Mouse (Mus musculus) limb, embryonic 12.5 days (tissue): ENCODE results near the gene Glg1. TPM values are rescaled to one million over a fixed set of nuclear protein-coding genes. Genes with fewer than 3 reads are reported as not detected.
"Not testable (repeated sequence)": the region's sequence is repeated elsewhere in the genome, so short reads cannot be mapped to it uniquely, and the experiment has no call there.

ENCODE experiments used
- ATAC-seq: fragments of 200-750 bp; cut with Nextera tagmentation; 2 replicates; pipeline ENCODE4 v1.8.0; 2017; ENCODE audit warnings: low read depth, moderate TSS enrichment; ENCODE audit not compliant: insufficient number of reproducible peaks, insufficient read depth, low FRiP score, low TSS enrichment
- H3K27ac ChIP-seq: fragments of 300-500 bp; sonication (generic); 2 replicates; pipeline ENCODE4 v1.5.1; 2016; ENCODE audit warnings: mild to moderate bottlenecking, moderate library complexity
- H3K27me3 ChIP-seq: fragments of 300-500 bp; sonication (generic); 2 replicates; pipeline ENCODE4 v1.6.1; 2016; ENCODE audit warnings: mild to moderate bottlenecking, moderate library complexity
- H3K36me3 ChIP-seq: fragments of 300-500 bp; sonication (generic); 2 replicates; pipeline ENCODE4 v1.6.1; 2016; ENCODE audit warnings: mild to moderate bottlenecking, moderate library complexity
- H3K4me1 ChIP-seq: fragments of 300-500 bp; sonication (generic); replicated peaks from 2 replicates; pipeline ENCODE4 v1.6.1; 2016
- H3K4me2 ChIP-seq: fragments of 300-500 bp; sonication (generic); 2 replicates; pipeline ENCODE4 v1.6.1; 2016; ENCODE audit warnings: mild to moderate bottlenecking, moderate library complexity
- H3K4me3 ChIP-seq: fragments of 300-500 bp; sonication (generic); replicated peaks from 2 replicates; pipeline ENCODE4 v1.5.1; 2016; ENCODE audit warnings: mild to moderate bottlenecking
- H3K9ac ChIP-seq: fragments of 300-500 bp; sonication (generic); replicated peaks from 2 replicates; pipeline ENCODE4 v1.6.1; 2016; ENCODE audit warnings: mild to moderate bottlenecking, moderate library complexity
- H3K9me3 ChIP-seq: fragments of 300-500 bp; sonication (generic); 2 replicates; pipeline ENCODE4 v1.6.1; 2016; ENCODE audit warnings: mild to moderate bottlenecking, moderate library complexity
- WGBS: fragments of 180-500 bp; shearing (Covaris S2); methylation state at CpG from one replicate; pipeline ENCODE4 v1.1.7; 2016; 5-methylcytosine and 5-hydroxymethylcytosine counted together
- polyA plus RNA-seq: library from polyadenylated mRNA; unstranded; fragments of >200 nt; fragmentation: Nextera tagmentation; extraction: Ambion mirVana; gene quantifications from 2 replicates; pipeline ENCODE4 v1.2.1, GENCODE M21; 2016

Glg1 gene
- polyA plus RNA-seq, 1 experiment from 2014 or later = 87.5 TPM

GRCm38 (mm10) chr8:111290586-111290985 is 31.6 kb upstream of the Glg1 start:
- H3K9me3 ChIP-seq = no peaks in the 10 kb centered on the region
- no peaks in the 10 kb centered on the region for H3K27me3 ChIP-seq
- H3K36me3 ChIP-seq = peaks cover 94% of the 10 kb centered on the region
- no peak overlapping the region for H3K9ac ChIP-seq
- H3K4me1 ChIP-seq = no peaks in the 10 kb centered on the region
- 95% methylated on average over 7 of the region's 7 CpGs for WGBS
- H3K4me2 ChIP-seq = no peak overlapping the region
- H3K4me3 ChIP-seq = no peak overlapping the region
- ATAC-seq = no peak
- H3K27ac ChIP-seq = no peak overlapping the region

GRCm38 (mm10) chr8:111285603-111286002 is 26.6 kb upstream of the Glg1 start:
- Histone ChIP-seq H3K27me3 (no peaks in the 10 kb centered on the region), H3K27ac (no peak overlapping the region), H3K4me2 (no peak overlapping the region), H3K36me3 (peaks cover 91% of the 10 kb centered on the region), H3K9ac (no peak overlapping the region), H3K9me3 (no peaks in the 10 kb centered on the region), H3K4me3 (no peak overlapping the region), H3K4me1 (no peaks in the 10 kb centered on the region)
- ATAC-seq = no peak
- 83% methylated on average over 4 of the region's 4 CpGs for WGBS

GRCm38 (mm10) chr8:111282093-111282492 is 23.1 kb upstream of the Glg1 start:
- Histone ChIP-seq H3K36me3 (peaks cover 92% of the 10 kb centered on the region), H3K27me3 (no peaks in the 10 kb centered on the region), H3K4me2 (no peak overlapping the region), H3K9me3 (no peaks in the 10 kb centered on the region), H3K9ac (no peak overlapping the region), H3K27ac (no peak overlapping the region), H3K4me3 (no peak overlapping the region), H3K4me1 (no peaks in the 10 kb centered on the region)
- no peak for ATAC-seq
- 88% methylated on average over 3 of the region's 3 CpGs for WGBS

- Histone ChIP-seq H3K4me2 (no peak overlapping the region), H3K4me1 (no peaks in the 10 kb centered on the region), H3K36me3 (peaks cover 24% of the 10 kb centered on the region), H3K27ac (no peak overlapping the region), H3K9ac (no peak overlapping the region), H3K27me3 (no peaks in the 10 kb centered on the region), H3K4me3 (no peak overlapping the region), H3K9me3 (no peaks in the 10 kb centered on the region)
- ATAC-seq = no peak
- 60% methylated on average over 2 of the region's 2 CpGs for WGBS
These were observed 9.3 kb upstream of the Glg1 start for GRCm38 (mm10) chr8:111268277-111268676.

GRCm38 (mm10) chr8:111266161-111266560 is 7.1 kb upstream of the Glg1 start:
- not testable (repeated sequence) for ATAC-seq, H3K4me1 ChIP-seq, H3K9ac ChIP-seq, H3K4me2 ChIP-seq, H3K9me3 ChIP-seq, H3K27ac ChIP-seq, H3K4me3 ChIP-seq, H3K27me3 ChIP-seq
- 73% methylated on average over 7 of the region's 7 CpGs for WGBS
- H3K36me3 ChIP-seq = peaks cover 15% of the 10 kb centered on the region; the same call in 1 of the 2 replicates

- Histone ChIP-seq H3K9ac (no peak overlapping the region), H3K36me3 (0 out of 2 replicates have a peak, but pooled peaks cover 5% of the 10 kb centered on the region), H3K27ac (no peak overlapping the region), H3K27me3 (no peaks in the 10 kb centered on the region), H3K4me2 (no peak overlapping the region), H3K4me1 (no peaks in the 10 kb centered on the region), H3K4me3 (no peak overlapping the region), H3K9me3 (no peaks in the 10 kb centered on the region)
- no peak for ATAC-seq
- 77% methylated on average over 2 of the region's 2 CpGs for WGBS
These were observed 5.7 kb upstream of the Glg1 start for GRCm38 (mm10) chr8:111264693-111265220.

GRCm38 (mm10) chr8:111261981-111262381 is 3.0 kb upstream of the Glg1 start:
- no peak for ATAC-seq
- 83% methylated on average over 4 of the region's 4 CpGs for WGBS
- H3K27me3 ChIP-seq = no peaks in the 10 kb centered on the region

GRCm38 (mm10) chr8:111260251-111260650 is 1.2 kb upstream of the Glg1 start:
- H3K4me1 ChIP-seq = peaks cover 6% of the 10 kb centered on the region
- H3K27me3 ChIP-seq = no peaks in the 10 kb centered on the region
- ATAC-seq = no peak
- H3K4me3 ChIP-seq = no peak overlapping the region; the same call in 1 of the 2 replicates
- no peak overlapping the region for H3K9ac ChIP-seq
- H3K9me3 ChIP-seq = no peaks in the 10 kb centered on the region
- peak overlapping the region; percentile 58; the same call in 1 of the 2 replicates for H3K4me2 ChIP-seq
- peaks cover 8% of the 10 kb centered on the region; the same call in 1 of the 2 replicates for H3K36me3 ChIP-seq
- H3K27ac ChIP-seq = no peak overlapping the region
- WGBS = 94% methylated on average over 5 of the region's 5 CpGs

More at GRCm38 (mm10) chr8:111261981-111262381, 3.0 kb upstream of the Glg1 start:
- H3K4me3 ChIP-seq = no peak overlapping the region
- no peak overlapping the region for H3K27ac ChIP-seq
- H3K9ac ChIP-seq = no peak overlapping the region
- H3K36me3 ChIP-seq = no peaks in the 10 kb centered on the region
- no peaks in the 10 kb centered on the region for H3K9me3 ChIP-seq
- no peak overlapping the region for H3K4me2 ChIP-seq
- peaks cover 6% of the 10 kb centered on the region for H3K4me1 ChIP-seq

- Histone ChIP-seq H3K4me2 (peak overlapping the region; percentile 58), H3K36me3 (peaks cover 12% of the 10 kb centered on the region), H3K4me1 (peaks cover 6% of the 10 kb centered on the region), H3K9me3 (no peaks in the 10 kb centered on the region), H3K27ac (peak overlapping the region; percentile 99), H3K9ac (peak overlapping the region; percentile 95), H3K27me3 (no peaks in the 10 kb centered on the region), H3K4me3 (peak overlapping the region; percentile 86)
- ATAC-seq = no peak
- 13% methylated on average over 13 of the region's 13 CpGs for WGBS
These were observed 359 bp upstream of the Glg1 start for GRCm38 (mm10) chr8:111259408-111259741.

- WGBS = 1% methylated on average over 26 of the region's 26 CpGs
- peak overlapping the region; percentile 99 for H3K27ac ChIP-seq
- H3K4me1 ChIP-seq = peaks cover 6% of the 10 kb centered on the region
- peaks cover 12% of the 10 kb centered on the region for H3K36me3 ChIP-seq
- 0 out of 2 replicates have a peak, but pooled peaks have one; percentile 38 for ATAC-seq
- H3K27me3 ChIP-seq = no peaks in the 10 kb centered on the region
- H3K9me3 ChIP-seq = no peaks in the 10 kb centered on the region
- H3K4me3 ChIP-seq = peak overlapping the region; percentile 86
- H3K4me2 ChIP-seq = peak overlapping the region; percentile 58
- H3K9ac ChIP-seq = peak overlapping the region; percentile 95
These were observed 896 bp downstream of the Glg1 start for GRCm38 (mm10) chr8:111258010-111258630.

- H3K27ac ChIP-seq = no peak overlapping the region
- no peak overlapping the region for H3K9ac ChIP-seq
- no peak overlapping the region for H3K4me3 ChIP-seq
- no peak overlapping the region for H3K4me2 ChIP-seq
- ATAC-seq = no peak
- H3K36me3 ChIP-seq = peaks cover 12% of the 10 kb centered on the region
- no peaks in the 10 kb centered on the region for H3K9me3 ChIP-seq
- no peaks in the 10 kb centered on the region for H3K27me3 ChIP-seq
- WGBS = 87% methylated on average over 4 of the region's 4 CpGs
- H3K4me1 ChIP-seq = peaks cover 9% of the 10 kb centered on the region
These were observed 6.4 kb downstream of the Glg1 start for GRCm38 (mm10) chr8:111252487-111253112.
